Mouse (Mus musculus): ENCODE measurements at regions not wholly inside any gene's neighbourhood (a gene's known extent, or its start where the extent isn't known, plus 50 kb on each side); places are given as distances from the start of the nearest gene placed in this dataset.

GRCm38 (mm10) chr15:72101730-72102129, 1732.6 kb upstream of the Gm6569 start:
- no peak overlapping the region for H3K4me3 ChIP-seq (ENCODE audit: insufficient read depth, low read depth, low read length)
- DNase-seq, result no peak
- 61% methylated on average over 1 of the region's 1 CpGs for WGBS
- no peak overlapping the region for H3K27ac ChIP-seq (ENCODE audit: insufficient read depth, low read depth, low read length)
- no peaks in the 10 kb centered on the region for H3K4me1 ChIP-seq (ENCODE audit: control insufficient read depth, insufficient read depth, low read length)
- no peaks in the 10 kb centered on the region for H3K27me3 ChIP-seq (replicated peaks; ENCODE audit: control insufficient read depth, insufficient read depth, low read length)
- H3K36me3 ChIP-seq (ENCODE audit: control insufficient read depth, insufficient read depth, low read length), result no peaks in the 10 kb centered on the region
- TF ChIP-seq POLR2A (IDR thresholded peaks at IDR 0.05; ENCODE audit: low read depth, low read length), result no peak
- no peak for TF ChIP-seq CTCF (conservative IDR thresholded peaks at IDR 0.05; ENCODE audit: insufficient read depth, insufficient read length, low read depth, low read length)

- 55% methylated on average over 4 of the region's 4 CpGs for WGBS
- DNase-seq, result no peak
- H3K4me1 ChIP-seq (ENCODE audit: control insufficient read depth, insufficient read depth, low read length), result no peaks in the 10 kb centered on the region
- TF ChIP-seq CTCF (conservative IDR thresholded peaks at IDR 0.05; ENCODE audit: insufficient read depth, insufficient read length, low read depth, low read length) (no peak), POLR2A (IDR thresholded peaks at IDR 0.05; ENCODE audit: low read depth, low read length) (no peak)
- no peak overlapping the region for H3K27ac ChIP-seq (ENCODE audit: insufficient read depth, low read depth, low read length)
- H3K4me3 ChIP-seq (ENCODE audit: insufficient read depth, low read depth, low read length), result no peak overlapping the region
- no peaks in the 10 kb centered on the region for H3K36me3 ChIP-seq (ENCODE audit: control insufficient read depth, insufficient read depth, low read length)
- H3K27me3 ChIP-seq (replicated peaks; ENCODE audit: control insufficient read depth, insufficient read depth, low read length), result no peaks in the 10 kb centered on the region
These were observed 1728.4 kb upstream of the Gm6569 start for GRCm38 (mm10) chr15:72105830-72106413.

DNA sequence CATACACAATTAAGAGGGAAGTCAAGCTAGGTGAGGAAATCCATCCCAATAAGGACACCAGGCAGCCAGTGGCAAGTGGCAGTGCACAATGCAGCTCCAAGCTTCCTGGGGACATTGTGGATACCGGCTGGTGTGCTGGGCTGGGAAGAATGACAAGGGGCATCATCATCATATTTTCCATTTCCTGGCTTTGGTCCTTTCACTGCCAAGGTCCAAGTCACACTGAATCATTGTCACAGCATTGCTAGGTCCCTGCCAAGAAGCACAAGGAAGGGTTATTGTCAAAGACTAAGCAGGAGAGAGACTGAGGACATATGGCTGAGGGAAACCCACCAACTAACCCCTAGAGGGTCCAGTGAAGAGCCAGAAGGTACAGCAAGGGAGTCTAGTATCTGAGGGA, 1723.8 kb upstream of the Gm6569 start:
- Histone ChIP-seq H3K4me1 (ENCODE audit: control insufficient read depth, insufficient read depth, low read length) (no peaks in the 10 kb centered on the region), H3K27me3 (replicated peaks; ENCODE audit: control insufficient read depth, insufficient read depth, low read length) (no peaks in the 10 kb centered on the region), H3K4me3 (ENCODE audit: insufficient read depth, low read depth, low read length) (no peak overlapping the region), H3K27ac (ENCODE audit: insufficient read depth, low read depth, low read length) (no peak overlapping the region), H3K36me3 (ENCODE audit: control insufficient read depth, insufficient read depth, low read length) (no peaks in the 10 kb centered on the region)
- DNase-seq, result no peak
- TF ChIP-seq POLR2A (IDR thresholded peaks at IDR 0.05; ENCODE audit: low read depth, low read length), result no peak
- no peak for TF ChIP-seq CTCF (conservative IDR thresholded peaks at IDR 0.05; ENCODE audit: insufficient read depth, insufficient read length, low read depth, low read length)
- WGBS, result 78% methylated on average over 1 of the region's 1 CpGs

GRCm38 (mm10) chr15:72116772-72117171, 1717.6 kb upstream of the Gm6569 start:
- DNase-seq, result no peak
- no peaks in the 10 kb centered on the region for H3K4me1 ChIP-seq (ENCODE audit: control insufficient read depth, insufficient read depth, low read length)
- H3K4me3 ChIP-seq (ENCODE audit: insufficient read depth, low read depth, low read length), result no peak overlapping the region
- H3K36me3 ChIP-seq (ENCODE audit: control insufficient read depth, insufficient read depth, low read length), result no peaks in the 10 kb centered on the region
- WGBS, result 73% methylated on average over 4 of the region's 4 CpGs
- H3K27me3 ChIP-seq (replicated peaks; ENCODE audit: control insufficient read depth, insufficient read depth, low read length), result no peaks in the 10 kb centered on the region
- TF ChIP-seq POLR2A (IDR thresholded peaks at IDR 0.05; ENCODE audit: low read depth, low read length) (no peak), CTCF (conservative IDR thresholded peaks at IDR 0.05; ENCODE audit: insufficient read depth, insufficient read length, low read depth, low read length) (no peak)
- no peak overlapping the region for H3K27ac ChIP-seq (ENCODE audit: insufficient read depth, low read depth, low read length)

DNA sequence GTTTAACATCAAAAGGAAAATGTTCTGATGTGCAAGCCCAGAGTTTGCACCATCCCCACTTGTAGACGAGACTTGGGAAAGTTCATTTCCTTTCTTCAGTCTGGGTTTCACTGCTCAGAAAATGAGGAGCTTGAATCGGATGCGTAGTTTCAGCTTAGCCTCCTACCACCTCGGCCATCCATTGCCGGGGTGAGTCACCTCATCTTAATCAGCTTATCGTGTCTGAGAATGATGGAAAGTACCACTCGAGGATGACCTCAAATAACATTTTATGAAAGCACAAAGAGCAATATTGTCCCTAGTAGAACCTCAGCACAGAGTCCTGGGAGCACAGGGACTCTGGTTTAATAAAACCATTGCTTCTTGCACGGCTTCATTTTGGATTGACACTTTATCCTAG, 1700.1 kb upstream of the Gm6569 start:
- H3K27me3 ChIP-seq (replicated peaks; ENCODE audit: control insufficient read depth, insufficient read depth, low read length), result no peaks in the 10 kb centered on the region
- DNase-seq, result no peak
- no peak overlapping the region for H3K4me3 ChIP-seq (ENCODE audit: insufficient read depth, low read depth, low read length)
- H3K36me3 ChIP-seq (ENCODE audit: control insufficient read depth, insufficient read depth, low read length), result no peaks in the 10 kb centered on the region
- 77% methylated on average over 8 of the region's 8 CpGs for WGBS
- TF ChIP-seq POLR2A (IDR thresholded peaks at IDR 0.05; ENCODE audit: low read depth, low read length), result no peak
- no peak for TF ChIP-seq CTCF (conservative IDR thresholded peaks at IDR 0.05; ENCODE audit: insufficient read depth, insufficient read length, low read depth, low read length)
- H3K4me1 ChIP-seq (ENCODE audit: control insufficient read depth, insufficient read depth, low read length), result no peaks in the 10 kb centered on the region
- no peak overlapping the region for H3K27ac ChIP-seq (ENCODE audit: insufficient read depth, low read depth, low read length)

GRCm38 (mm10) chr15:72135992-72136617, 1698.3 kb upstream of the Gm6569 start:
- TF ChIP-seq POLR2A (IDR thresholded peaks at IDR 0.05; ENCODE audit: low read depth, low read length) (no peak), CTCF (conservative IDR thresholded peaks at IDR 0.05; ENCODE audit: insufficient read depth, insufficient read length, low read depth, low read length) (no peak)
- Histone ChIP-seq H3K27ac (ENCODE audit: insufficient read depth, low read depth, low read length) (no peak overlapping the region), H3K4me3 (ENCODE audit: insufficient read depth, low read depth, low read length) (no peak overlapping the region), H3K4me1 (ENCODE audit: control insufficient read depth, insufficient read depth, low read length) (no peaks in the 10 kb centered on the region), H3K27me3 (replicated peaks; ENCODE audit: control insufficient read depth, insufficient read depth, low read length) (no peaks in the 10 kb centered on the region), H3K36me3 (ENCODE audit: control insufficient read depth, insufficient read depth, low read length) (no peaks in the 10 kb centered on the region)
- 81% methylated on average over 4 of the region's 4 CpGs for WGBS
- no peak for DNase-seq

DNA sequence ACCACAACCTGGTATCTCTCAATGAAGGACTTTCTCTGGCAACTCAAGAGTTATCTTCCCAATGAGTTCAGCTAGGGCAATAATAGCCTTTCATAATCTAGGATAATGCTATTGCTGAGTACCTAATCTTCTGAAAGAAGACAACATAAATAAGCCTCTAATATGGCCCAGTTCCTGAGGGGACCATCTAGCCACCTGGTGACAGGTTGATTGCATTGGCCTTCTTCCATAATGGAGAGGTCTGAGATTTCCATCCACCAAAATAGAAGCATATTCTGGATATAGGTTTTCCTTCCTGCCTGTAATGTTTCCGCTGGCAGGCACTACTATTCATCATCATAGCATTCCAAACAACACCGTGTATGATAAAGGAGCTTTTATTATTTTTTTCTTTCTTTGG, 1694.2 kb upstream of the Gm6569 start:
- DNase-seq, result no peak
- no peak overlapping the region for H3K27ac ChIP-seq (ENCODE audit: insufficient read depth, low read depth, low read length)
- TF ChIP-seq POLR2A (IDR thresholded peaks at IDR 0.05; ENCODE audit: low read depth, low read length) (no peak), CTCF (conservative IDR thresholded peaks at IDR 0.05; ENCODE audit: insufficient read depth, insufficient read length, low read depth, low read length) (no peak)

More for the DNA sequence above, 1694.2 kb upstream of the Gm6569 start:
- Histone ChIP-seq H3K4me3 (ENCODE audit: insufficient read depth, low read depth, low read length) (no peak overlapping the region), H3K4me1 (ENCODE audit: control insufficient read depth, insufficient read depth, low read length) (no peaks in the 10 kb centered on the region), H3K36me3 (ENCODE audit: control insufficient read depth, insufficient read depth, low read length) (no peaks in the 10 kb centered on the region), H3K27me3 (replicated peaks; ENCODE audit: control insufficient read depth, insufficient read depth, low read length) (no peaks in the 10 kb centered on the region)
- 65% methylated on average over 2 of the region's 2 CpGs for WGBS

Data from kidney, adult 2 months (tissue).